Mouse (Mus musculus): ENCODE data around the gene Serpinb2.

GRCm38 (mm10) chr1:107528325-107529078 is 17.3 kb downstream of the Serpinb2 start:
- TF ChIP-seq CTCF (IDR thresholded peaks at IDR 0.05; ENCODE audit: extremely low read depth, insufficient read length, insufficient replicate concordance, low read depth, low read length) (no peak), POLR2A (IDR thresholded peaks at IDR 0.05; ENCODE audit: low read depth, low read length) (no peak)
